Mouse (Mus musculus): ENCODE measurements at regions not wholly inside any gene's neighbourhood (a gene's known extent, or its start where the extent isn't known, plus 50 kb on each side); places are given as distances from the start of the nearest gene placed in this dataset.

- Histone ChIP-seq H3K36me3 (replicated peaks in 1 of 2; ENCODE audit: control insufficient read depth in 1 of 2, insufficient read depth in 1 of 2, low read length in 1 of 2) (no peaks in the 10 kb centered on the region), H3K9me3 (replicated peaks; ENCODE audit: low read length) (peaks cover 6% of the 10 kb centered on the region), H3K9ac (ENCODE audit: insufficient read depth, low read depth) (no peak overlapping the region), H3K27me3 (replicated peaks) (peaks cover 2% of the 10 kb centered on the region), H3K4me1 (ENCODE audit: control insufficient read depth in 1 of 2, insufficient read depth in 2 of 2) (peaks cover 9 to 25% of the 10 kb centered on the region in 2 experiments; a peak in 3 of 4 replicates), H3K4me3 (replicated peaks in 1 of 3; ENCODE audit: low read depth in 2 of 3, low read length in 2 of 3, poor library complexity in 1 of 3) (no peak overlapping the region), H3K79me2 (replicated peaks; ENCODE audit: control insufficient read depth, extremely low read depth, insufficient read depth, poor library complexity, severe bottlenecking) (no peaks in the 10 kb centered on the region), H3K4me2 (ENCODE audit: insufficient read depth, low read depth, poor library complexity, severe bottlenecking) (no peak overlapping the region), H3K27ac (ENCODE audit: insufficient read depth, low read depth) (no peak overlapping the region)
- in situ Hi-C loops (cut with MboI; ENCODE audit: low pct_ligation_motif_present, low pct_unique_long_range_greater_than_20kb, low sequenced_read_pairs), result no loop called here
- TF ChIP-seq MYC (IDR thresholded peaks at IDR 0.05; ENCODE audit: low read depth, low read length) (no peak), CHD1 (IDR thresholded peaks at IDR 0.05; ENCODE audit: low read depth, low read length) (no peak), JUND (conservative IDR thresholded peaks at IDR 0.05; ENCODE audit: low read depth, low read length) (no peak), MXI1 (IDR thresholded peaks at IDR 0.05; ENCODE audit: low read depth, low read length) (no peak), JUN (IDR thresholded peaks at IDR 0.05; ENCODE audit: insufficient read depth, low read depth, low read length) (no peak), KAT2A (IDR thresholded peaks at IDR 0.05; ENCODE audit: insufficient replicate concordance, low read length) (no peak), TBP (conservative IDR thresholded peaks at IDR 0.05; ENCODE audit: low read depth, low read length) (no peak), ZNF384 (IDR thresholded peaks at IDR 0.05; ENCODE audit: low read depth, low read length) (no peak), TCF12 (IDR thresholded peaks at IDR 0.05; ENCODE audit: low read depth, low read length) (no peak), BHLHE40 (IDR thresholded peaks at IDR 0.05; ENCODE audit: low read depth, low read length) (no peak)
- DNase-seq (ENCODE audit: extremely low read depth), result no peak
- dilution Hi-C loops (cut with MboI; ENCODE audit: extremely low pct_ligation_motif_present, extremely low pct_unique_long_range_greater_than_20kb, low sequenced_read_pairs), result no loop called here
Measured at GRCm38 (mm10) chr1:128671495-128671894, 79.4 kb upstream of the Cxcr4 start.

GRCm38 (mm10) chr1:128671016-128671415 lies 78.9 kb upstream of the Cxcr4 start:
- Histone ChIP-seq H3K4me2 (ENCODE audit: insufficient read depth, low read depth, poor library complexity, severe bottlenecking) (no peak overlapping the region), H3K27ac (ENCODE audit: insufficient read depth, low read depth) (no peak overlapping the region), H3K4me3 (replicated peaks in 1 of 3; ENCODE audit: low read depth in 2 of 3, low read length in 2 of 3, poor library complexity in 1 of 3) (no peak overlapping the region), H3K9ac (ENCODE audit: insufficient read depth, low read depth) (no peak overlapping the region), H3K27me3 (replicated peaks) (peaks cover 2% of the 10 kb centered on the region), H3K79me2 (replicated peaks; ENCODE audit: control insufficient read depth, extremely low read depth, insufficient read depth, poor library complexity, severe bottlenecking) (no peaks in the 10 kb centered on the region), H3K4me1 (ENCODE audit: control insufficient read depth in 1 of 2, insufficient read depth in 2 of 2) (peaks cover 9 to 22% of the 10 kb centered on the region in 2 experiments; a peak in 3 of 4 replicates), H3K36me3 (replicated peaks in 1 of 2; ENCODE audit: control insufficient read depth in 1 of 2, insufficient read depth in 1 of 2, low read length in 1 of 2) (no peaks in the 10 kb centered on the region), H3K9me3 (replicated peaks; ENCODE audit: low read length) (peaks cover 9% of the 10 kb centered on the region)
- no peak for DNase-seq (ENCODE audit: extremely low read depth)
- TF ChIP-seq POLR2A (IDR thresholded peaks at IDR 0.05; ENCODE audit: low read depth, low read length), result no peak
- TF ChIP-seq MXI1 (IDR thresholded peaks at IDR 0.05; ENCODE audit: low read depth, low read length), result no peak
- TF ChIP-seq POLR2AphosphoS2 (IDR thresholded peaks at IDR 0.05; ENCODE audit: low read depth, low read length), result no peak
- TF ChIP-seq ETS1 (conservative IDR thresholded peaks at IDR 0.05; ENCODE audit: low read depth, low read length), result no peak
- no peak for TF ChIP-seq SIN3A (IDR thresholded peaks at IDR 0.05; ENCODE audit: low read length)
- no peak for TF ChIP-seq IRF4 (IDR thresholded peaks at IDR 0.05; ENCODE audit: low read depth, low read length)
- TF ChIP-seq EP300 (IDR thresholded peaks at IDR 0.05; ENCODE audit: low read length), result no peak
- no peak for TF ChIP-seq MYC (IDR thresholded peaks at IDR 0.05; ENCODE audit: low read depth, low read length)
- TF ChIP-seq RCOR1 (conservative IDR thresholded peaks at IDR 0.05; ENCODE audit: low read depth, low read length), result no peak
- no peak for TF ChIP-seq SMC3 (IDR thresholded peaks at IDR 0.05; ENCODE audit: low read depth, low read length)
- no peak for TF ChIP-seq ZNF384 (IDR thresholded peaks at IDR 0.05; ENCODE audit: low read depth, low read length)
- in situ Hi-C loops (cut with MboI; ENCODE audit: low pct_ligation_motif_present, low pct_unique_long_range_greater_than_20kb, low sequenced_read_pairs) (no loop called here), dilution Hi-C loops (cut with MboI; ENCODE audit: extremely low pct_ligation_motif_present, extremely low pct_unique_long_range_greater_than_20kb, low sequenced_read_pairs) (no loop called here)

All from CH12.LX (cell line).